Comparison of ENCODE assay signal across 8 mouse cellular contexts in genomic region chr1:30778374-30779005, GRCm38 (mm10).
DNase-seq lines count a peak whose midpoint lies in the region; ATAC-seq and TF ChIP-seq lines count a peak whose summit lies in the region.

No protein-coding gene starts in this region.

- ATAC-seq in limb, embryonic 14.5 days (ENCODE audit: low FRiP score, low read depth) = no peak
- ATAC-seq in neural tube, embryonic 11.5 days (ENCODE audit: insufficient read depth, low FRiP score, low TSS enrichment) = 0 out of 2 replicates have a peak, but pooled peaks have one; percentile 38

- peak; percentile 11 for DNase-seq in urinary bladder, postnatal 14 days (ENCODE audit: low spot score)
- no peak for DNase-seq in urinary bladder, adult 2 months (ENCODE audit: low spot score)
- peak; percentile 30 for DNase-seq in c-Kit-positive CD71-positive TER-119-positive erythroid progenitor cells, embryonic 14.5 days (ENCODE audit: low spot score)
- peak; percentile 23 to 51 for DNase-seq in heart, postnatal 10 days
- DNase-seq in limb, embryonic 14.5 days (ENCODE audit: low spot score) = peak; percentile 53
- peak; percentile 37 for DNase-seq in neural tube, embryonic 11.5 days (ENCODE audit: low spot score)
- DNase-seq in layer of hippocampus, adult 9-10 months (ENCODE audit: low spot score) = no peak
- no peak for DNase-seq in layer of hippocampus, postnatal 36 days

- no peaks in the 10 kb centered on the region for H3K27me3 ChIP-seq in limb, embryonic 14.5 days (ENCODE audit: control insufficient read depth, insufficient read depth, low read length)
- no peaks in the 10 kb centered on the region for H3K27me3 ChIP-seq in neural tube, embryonic 11.5 days (ENCODE audit: control insufficient read depth, insufficient read depth, low read length)

- H3K36me3 ChIP-seq in limb, embryonic 14.5 days (ENCODE audit: control insufficient read depth, insufficient read depth, low read length) = no peaks in the 10 kb centered on the region
- H3K36me3 ChIP-seq in neural tube, embryonic 11.5 days (ENCODE audit: control insufficient read depth, insufficient read depth, low read length) = no peaks in the 10 kb centered on the region

- no peaks in the 10 kb centered on the region for H3K4me1 ChIP-seq in limb, embryonic 14.5 days (ENCODE audit: control insufficient read depth, insufficient read depth, low read length)
- H3K4me1 ChIP-seq in neural tube, embryonic 11.5 days (ENCODE audit: control insufficient read depth, insufficient read depth, low read length) = no peaks in the 10 kb centered on the region

- intact Hi-C loops in heart, postnatal 10 days (cut with DNase I) = loop anchor here (1.0 to 5.0 kb wide), 3 partner anchors 94 to 376 kb away; partner anchors contain the start of gene Phf3

- WGBS in limb, embryonic 14.5 days = 18% methylated on average over 14 of the region's 14 CpGs
- WGBS in neural tube, embryonic 11.5 days = 22% methylated on average over 14 of the region's 14 CpGs

- no peak for TF ChIP-seq POLR2A in limb, embryonic 14.5 days (IDR thresholded peaks at IDR 0.05; ENCODE audit: borderline replicate concordance, extremely low read depth, insufficient read depth, insufficient read length)

- no peak overlapping the region for H3K27ac ChIP-seq in limb, embryonic 14.5 days (replicated peaks; ENCODE audit: low read depth, low read length)
- H3K27ac ChIP-seq in neural tube, embryonic 11.5 days (ENCODE audit: low read depth, low read length) = no peak overlapping the region

- H3K4me3 ChIP-seq in limb, embryonic 14.5 days (replicated peaks; ENCODE audit: low read length) = no peak overlapping the region
- no peak overlapping the region for H3K4me3 ChIP-seq in neural tube, embryonic 11.5 days (ENCODE audit: low read depth, low read length)

- no peak overlapping the region for H3K9ac ChIP-seq in limb, embryonic 14.5 days (ENCODE audit: low read depth, low read length, severe bottlenecking)
- no peak overlapping the region for H3K9ac ChIP-seq in neural tube, embryonic 11.5 days (ENCODE audit: low read length)

- H3K9me3 ChIP-seq in limb, embryonic 14.5 days (ENCODE audit: control insufficient read depth, low read length) = no peaks in the 10 kb centered on the region
- no peaks in the 10 kb centered on the region for H3K9me3 ChIP-seq in neural tube, embryonic 11.5 days (ENCODE audit: control insufficient read depth, low read length)

- peak overlapping the region; percentile 34 for H3K4me2 ChIP-seq in limb, embryonic 14.5 days (replicated peaks; ENCODE audit: low read depth, low read length, severe bottlenecking)
- no peak overlapping the region for H3K4me2 ChIP-seq in neural tube, embryonic 11.5 days (ENCODE audit: low read depth)

Comparison
In these comparisons a context has a peak if more than half of its experiments do, and no peak if none do; other contexts are left out.
1. DNase-seq: peak in urinary bladder, postnatal 14 days (single experiment), c-Kit-positive CD71-positive TER-119-positive erythroid progenitor cells, embryonic 14.5 days (single experiment), heart, postnatal 10 days (2 of 2), limb, embryonic 14.5 days (single experiment) and neural tube, embryonic 11.5 days (single experiment); none in urinary bladder, adult 2 months (single experiment), layer of hippocampus, adult 9-10 months (single experiment) and layer of hippocampus, postnatal 36 days (0 of 2).